ENCODE assay signal across 11 mouse cellular contexts in genomic region chr13:104025710-104025995, GRCm38 (mm10).
DNase-seq lines count a peak whose midpoint lies in the region; ATAC-seq and TF ChIP-seq lines count a peak whose summit lies in the region.
"Had no signal": no experiment of that assay in that cellular context is flagged by ENCODE, and none has a peak within 500 bp of the region (broad histone marks: within the 10 kb centered on the region; RNA-seq: fewer than 3 reads in every experiment).

No protein-coding gene starts in this region.

- no peak for ATAC-seq in heart, embryonic 12.5 days (ENCODE audit: insufficient number of reproducible peaks, low FRiP score)
- no peak for ATAC-seq in kidney, postnatal 0 days (replicated peaks; ENCODE audit: low FRiP score, low read depth)
- ATAC-seq in embryonic facial prominence, embryonic 13.5 days (ENCODE audit: insufficient number of reproducible peaks, insufficient read depth, low FRiP score, low TSS enrichment, low read depth), result no peak
- no peak for ATAC-seq in limb, embryonic 15.5 days (ENCODE audit: insufficient number of reproducible peaks, low FRiP score, low TSS enrichment, low read depth)

- no peak overlapping the region for H3K9ac ChIP-seq in heart, embryonic 12.5 days
- H3K9ac ChIP-seq in kidney, postnatal 0 days (ENCODE audit: low read depth, low read length), result no peak overlapping the region
- H3K9ac ChIP-seq in embryonic facial prominence, embryonic 13.5 days, result no peak overlapping the region
- H3K9ac ChIP-seq in limb, embryonic 15.5 days, result no peak overlapping the region

- 64% methylated on average over 6 of the region's 6 CpGs for WGBS in heart, embryonic 12.5 days
- WGBS in kidney, postnatal 0 days, result 52% methylated on average over 6 of the region's 6 CpGs
- WGBS in embryonic facial prominence, embryonic 13.5 days, result 34% methylated on average over 6 of the region's 6 CpGs
- 45% methylated on average over 6 of the region's 6 CpGs for WGBS in limb, embryonic 15.5 days

- 0 out of 2 replicates have a peak, but pooled peaks cover 7% of the 10 kb centered on the region for H3K4me1 ChIP-seq in heart, embryonic 12.5 days (replicated peaks)
- H3K4me1 ChIP-seq in kidney, postnatal 0 days (replicated peaks; ENCODE audit: insufficient read depth, low read length), result peaks cover 7% of the 10 kb centered on the region; the same call in 1 of the 2 replicates
- H3K4me1 ChIP-seq in embryonic facial prominence, embryonic 13.5 days, result peaks cover 49% of the 10 kb centered on the region
- H3K4me1 ChIP-seq in limb, embryonic 15.5 days, result peaks cover 25% of the 10 kb centered on the region

- H3K27ac ChIP-seq in heart, embryonic 12.5 days (ENCODE audit: poor library complexity, severe bottlenecking), result peak overlapping the region; percentile 60
- H3K27ac ChIP-seq in kidney, postnatal 0 days, result peak overlapping the region; percentile 79
- peak overlapping the region; percentile 88 for H3K27ac ChIP-seq in embryonic facial prominence, embryonic 13.5 days
- peak overlapping the region; percentile 76 for H3K27ac ChIP-seq in limb, embryonic 15.5 days
- H3K27ac ChIP-seq: macrophage had no signal

- H3K4me3 ChIP-seq in heart, embryonic 12.5 days, result no peak overlapping the region
- H3K4me3 ChIP-seq in kidney, postnatal 0 days (replicated peaks; ENCODE audit: low read depth, low read length), result no peak overlapping the region
- no peak overlapping the region for H3K4me3 ChIP-seq in embryonic facial prominence, embryonic 13.5 days
- H3K4me3 ChIP-seq in limb, embryonic 15.5 days, result no peak overlapping the region

- H3K9me3 ChIP-seq in heart, embryonic 12.5 days (replicated peaks), result no peaks in the 10 kb centered on the region
- no peaks in the 10 kb centered on the region for H3K9me3 ChIP-seq in kidney, postnatal 0 days (replicated peaks; ENCODE audit: low read length)
- H3K9me3 ChIP-seq in embryonic facial prominence, embryonic 13.5 days, result no peaks in the 10 kb centered on the region
- no peaks in the 10 kb centered on the region for H3K9me3 ChIP-seq in limb, embryonic 15.5 days

- no peak overlapping the region for H3K4me2 ChIP-seq in heart, embryonic 12.5 days
- peak overlapping the region; percentile 11; the same call in 1 of the 2 replicates for H3K4me2 ChIP-seq in kidney, postnatal 0 days (ENCODE audit: low read length)
- H3K4me2 ChIP-seq in embryonic facial prominence, embryonic 13.5 days, result peak overlapping the region; percentile 39
- H3K4me2 ChIP-seq in limb, embryonic 15.5 days, result peak overlapping the region; percentile 25

- no peak for TF ChIP-seq CTCF in kidney, postnatal 0 days (IDR thresholded peaks at IDR 0.05; ENCODE audit: low read depth)

- DNase-seq in heart, postnatal 25 days (ENCODE audit: low spot score), result no peak
- DNase-seq in kidney, postnatal 0 days (ENCODE audit: low spot score), result peak; percentile 81
- DNase-seq in kidney, postnatal 36 days, result no peak
- no peak for DNase-seq in right cerebral cortex, adult 2 months (ENCODE audit: low spot score in 2 of 2)
- DNase-seq in cerebellum, adult 18-20 months, result no peak
- DNase-seq: cerebellum, adult 11 months; thymus, postnatal 4 days had no signal

- H3K27me3 ChIP-seq in heart, embryonic 12.5 days (replicated peaks), result no peaks in the 10 kb centered on the region
- no peaks in the 10 kb centered on the region for H3K27me3 ChIP-seq in kidney, postnatal 0 days (ENCODE audit: insufficient read depth, low read length)
- no peaks in the 10 kb centered on the region for H3K27me3 ChIP-seq in embryonic facial prominence, embryonic 13.5 days
- H3K27me3 ChIP-seq in limb, embryonic 15.5 days, result no peaks in the 10 kb centered on the region; the same call in 1 of the 2 replicates

- intact Hi-C loops in heart, postnatal 25 days (cut with DNase I), result no loop called here

- H3K36me3 ChIP-seq in heart, embryonic 12.5 days, result peaks cover 4% of the 10 kb centered on the region; the same call in 1 of the 2 replicates
- H3K36me3 ChIP-seq in kidney, postnatal 0 days (ENCODE audit: insufficient read depth, low read length), result no peaks in the 10 kb centered on the region
- H3K36me3 ChIP-seq in embryonic facial prominence, embryonic 13.5 days, result no peaks in the 10 kb centered on the region
- no peaks in the 10 kb centered on the region for H3K36me3 ChIP-seq in limb, embryonic 15.5 days
